Mouse (Mus musculus): Measurements from ENCODE around the gene Scamp3.
A peak's percentile ranks its signal among the peaks of the same experiment; 100 is the strongest.

Scamp3 gene

DNA sequence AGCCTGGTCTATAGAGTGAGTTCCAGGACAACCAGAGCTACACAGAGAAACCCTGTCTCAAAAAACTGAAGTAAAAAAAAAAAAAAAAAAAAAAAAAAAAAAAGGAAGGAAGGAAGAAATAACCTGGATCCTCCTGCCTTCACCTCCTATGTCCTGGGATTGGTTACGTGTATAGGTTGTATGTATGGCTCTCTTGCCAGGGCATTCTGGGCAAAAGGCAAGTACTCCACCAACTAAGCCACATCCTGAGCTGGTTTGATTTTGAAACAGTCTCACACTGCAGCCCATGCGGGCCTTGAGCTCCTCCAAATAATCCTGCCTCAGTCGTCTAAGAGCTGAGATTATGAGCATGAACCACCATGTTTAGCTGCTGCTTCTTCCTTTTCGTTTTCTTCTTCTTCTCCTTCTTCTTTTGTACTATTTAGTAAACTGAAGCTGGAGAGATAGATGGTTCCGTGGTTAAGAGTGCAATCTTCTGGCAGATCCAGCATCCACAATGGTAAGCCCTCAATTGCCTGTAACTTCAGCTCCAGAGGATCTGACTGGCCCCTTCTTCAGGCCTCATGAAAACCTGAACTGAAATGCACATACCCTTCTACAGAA lies 13.5 kb upstream of the Scamp3 start:
- no peak for DNase-seq (ENCODE audit: low spot score)

DNA sequence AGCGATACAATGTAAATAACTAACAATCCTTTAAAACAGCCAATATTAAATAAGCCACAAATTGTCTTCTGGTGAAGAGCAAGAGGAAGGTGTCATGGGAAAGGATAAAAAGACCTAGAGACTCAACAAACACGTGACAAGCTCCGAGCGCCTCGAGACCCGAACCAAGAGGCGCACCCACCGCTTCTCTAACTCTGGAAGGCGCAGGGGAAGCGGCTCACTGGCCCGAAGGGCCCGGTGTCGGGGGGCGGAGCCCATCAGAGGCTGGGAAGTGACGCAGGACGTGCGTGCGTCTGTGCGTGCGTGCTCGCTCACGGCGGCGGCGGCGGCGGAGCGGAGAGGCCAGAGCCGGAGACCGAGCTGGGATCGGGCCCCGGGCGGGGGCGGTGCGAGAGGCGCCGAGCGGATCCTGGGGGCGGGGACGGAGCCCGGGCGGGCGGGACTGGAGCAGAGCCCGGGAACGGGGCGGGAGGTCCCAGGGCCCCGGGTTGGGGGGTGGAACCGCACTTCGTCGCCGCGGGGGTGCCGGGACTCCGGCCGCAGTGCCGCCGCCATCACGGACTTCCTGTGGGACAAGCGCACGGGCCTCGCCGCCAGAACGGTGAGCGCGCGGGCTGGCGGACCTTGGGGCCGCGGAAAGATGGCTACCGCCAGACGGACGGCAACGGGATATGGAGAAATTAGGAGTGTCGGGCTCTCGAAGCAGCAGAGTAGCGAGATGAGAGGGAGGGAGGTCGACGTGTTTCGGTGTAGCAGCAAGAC lies 12.6 kb upstream of the Scamp3 start, which contains the start of gene Clk2:
Clk2 (plus strand) TSS at position 290 of the 762 bp plus-strand sequence.
- peak; percentile 96 for DNase-seq (ENCODE audit: low spot score)

DNA sequence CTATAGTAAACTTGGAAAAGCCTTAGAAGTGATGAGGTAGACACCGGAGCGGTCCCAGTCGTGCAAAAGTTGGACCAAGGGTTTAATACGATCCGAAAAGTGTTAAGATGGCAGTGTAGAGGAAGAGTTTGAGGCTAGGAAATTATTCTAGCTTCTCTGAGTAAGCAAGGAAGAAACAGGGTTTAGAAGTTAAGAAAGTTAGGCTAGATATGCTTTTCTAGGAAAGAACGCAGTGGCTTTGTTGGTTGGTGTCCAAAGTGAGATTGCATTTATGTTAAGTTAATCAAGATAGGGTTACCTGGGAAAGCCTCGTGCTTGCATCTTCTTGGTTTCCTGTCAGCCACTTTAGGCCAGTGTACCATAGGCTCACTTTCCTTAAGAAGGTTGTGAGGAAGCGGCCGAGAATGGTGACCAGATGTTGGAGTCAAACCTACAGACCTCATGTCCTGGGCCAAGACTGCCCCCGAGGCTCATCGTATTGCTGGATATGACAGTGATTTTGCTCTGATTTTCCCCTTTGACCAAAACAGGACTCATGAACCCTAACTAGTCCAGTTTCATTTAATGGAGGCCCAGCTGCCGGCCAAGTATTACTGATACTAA lies 11.9 kb upstream of the Scamp3 start:
- no peak for DNase-seq (ENCODE audit: low spot score)

DNA sequence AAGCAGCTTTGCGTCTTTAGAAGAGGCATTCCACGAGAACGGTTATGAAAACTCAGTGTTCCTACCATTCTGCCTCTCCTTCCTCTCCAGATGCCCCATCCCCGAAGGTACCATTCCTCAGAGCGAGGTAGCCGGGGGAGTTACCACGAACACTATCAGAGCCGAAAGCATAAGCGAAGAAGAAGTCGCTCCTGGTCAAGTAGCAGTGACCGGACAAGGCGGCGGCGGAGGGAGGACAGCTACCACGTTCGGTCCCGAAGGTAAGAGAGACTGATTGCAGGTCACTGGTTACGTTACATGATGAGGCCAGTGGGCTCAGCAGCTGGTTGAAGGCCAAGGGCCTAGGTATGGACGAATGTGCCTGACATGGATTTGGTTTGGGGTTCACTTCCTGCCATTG lies 10.3 kb upstream of the Scamp3 start:
- DNase-seq (ENCODE audit: low spot score): no peak

DNA sequence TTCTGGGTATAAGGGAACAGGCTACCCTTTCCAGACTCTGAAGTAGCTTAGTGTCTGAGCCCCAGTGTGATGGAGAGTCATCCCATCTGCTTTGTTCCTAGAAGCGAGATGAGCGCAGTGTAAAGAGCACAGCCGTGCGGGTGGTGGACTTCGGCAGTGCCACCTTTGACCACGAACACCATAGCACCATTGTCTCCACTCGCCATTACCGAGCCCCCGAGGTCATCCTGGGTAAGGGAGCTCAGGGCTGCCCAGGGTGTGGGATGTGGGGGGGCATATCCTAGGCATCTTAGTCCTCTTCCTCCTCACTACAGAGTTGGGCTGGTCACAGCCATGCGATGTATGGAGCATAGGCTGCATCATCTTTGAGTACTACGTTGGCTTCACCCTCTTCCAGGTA lies 2.4 kb upstream of the Scamp3 start:
- DNase-seq (ENCODE audit: low spot score): no peak

DNA sequence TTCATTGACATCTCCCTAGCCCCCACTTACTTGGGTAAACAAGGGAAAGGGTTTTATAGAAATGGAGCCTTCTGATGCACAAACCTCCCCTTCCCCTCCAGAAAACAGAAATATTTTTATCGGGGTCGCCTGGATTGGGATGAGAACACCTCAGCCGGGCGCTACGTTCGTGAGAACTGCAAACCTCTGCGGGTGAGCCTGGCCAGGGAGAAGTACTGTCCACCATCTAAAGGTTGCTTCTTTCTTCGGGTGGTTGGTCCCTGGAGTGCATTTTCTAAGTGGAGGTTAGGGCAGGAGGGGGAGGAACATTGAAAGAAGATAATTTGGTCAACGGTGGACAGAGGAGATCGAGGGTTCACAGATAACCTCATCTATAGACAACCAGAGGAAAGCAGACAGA lies 1.7 kb upstream of the Scamp3 start:
- DNase-seq (ENCODE audit: low spot score): no peak

DNA sequence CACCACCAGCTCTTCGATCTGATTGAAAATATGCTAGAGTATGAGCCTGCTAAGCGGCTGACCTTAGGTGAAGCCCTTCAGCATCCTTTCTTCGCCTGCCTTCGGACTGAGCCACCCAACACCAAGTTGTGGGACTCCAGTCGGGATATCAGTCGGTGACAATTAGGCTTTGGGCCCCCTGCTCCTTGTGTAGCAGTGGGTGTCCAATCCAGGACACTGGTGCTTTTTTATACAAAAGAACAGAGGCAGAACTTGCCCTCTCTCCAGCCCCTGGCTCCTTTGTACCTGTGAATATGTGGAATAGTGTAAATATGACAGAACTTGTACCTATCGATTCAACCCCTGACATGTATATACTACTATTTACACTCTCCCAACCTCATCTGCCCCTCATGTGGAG lies 852 bp upstream of the Scamp3 start:
- DNase-seq (ENCODE audit: low spot score): no peak

DNA sequence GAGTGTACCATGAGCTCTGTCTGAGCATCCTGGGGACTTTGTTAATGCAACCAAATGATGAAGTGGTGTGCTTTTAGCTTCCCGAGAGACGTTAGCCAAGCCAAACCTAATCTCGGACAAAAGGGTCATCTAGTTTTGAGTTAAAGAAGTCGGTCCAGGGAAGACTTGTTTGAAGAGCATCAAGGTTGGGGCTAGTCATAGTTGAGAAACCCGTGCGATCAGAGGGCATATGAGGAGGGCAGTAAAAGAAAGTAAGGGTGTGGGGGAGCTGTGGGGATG lies 773 bp downstream of the Scamp3 start:
- no peak for DNase-seq (ENCODE audit: low spot score)

DNA sequence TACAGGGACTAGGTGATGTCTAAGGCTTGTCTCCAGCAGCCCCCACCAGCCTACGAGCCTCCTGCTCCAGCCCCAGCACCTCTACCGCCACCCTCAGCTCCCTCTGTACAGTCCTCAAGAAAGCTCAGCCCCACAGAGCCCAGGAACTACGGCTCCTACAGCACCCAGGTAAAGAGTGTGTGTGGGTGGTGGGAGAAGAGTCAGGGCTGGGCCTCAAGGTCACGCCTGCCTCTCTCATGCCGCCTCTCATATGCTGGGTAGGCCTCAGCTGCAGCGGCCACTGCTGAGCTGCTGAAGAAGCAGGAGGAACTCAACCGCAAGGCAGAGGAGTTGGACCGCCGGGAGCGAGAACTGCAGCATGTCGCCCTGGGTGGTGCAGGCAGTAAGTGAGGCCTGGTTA lies 1.8 kb downstream of the Scamp3 start:
- DNase-seq (ENCODE audit: low spot score): no peak

DNA sequence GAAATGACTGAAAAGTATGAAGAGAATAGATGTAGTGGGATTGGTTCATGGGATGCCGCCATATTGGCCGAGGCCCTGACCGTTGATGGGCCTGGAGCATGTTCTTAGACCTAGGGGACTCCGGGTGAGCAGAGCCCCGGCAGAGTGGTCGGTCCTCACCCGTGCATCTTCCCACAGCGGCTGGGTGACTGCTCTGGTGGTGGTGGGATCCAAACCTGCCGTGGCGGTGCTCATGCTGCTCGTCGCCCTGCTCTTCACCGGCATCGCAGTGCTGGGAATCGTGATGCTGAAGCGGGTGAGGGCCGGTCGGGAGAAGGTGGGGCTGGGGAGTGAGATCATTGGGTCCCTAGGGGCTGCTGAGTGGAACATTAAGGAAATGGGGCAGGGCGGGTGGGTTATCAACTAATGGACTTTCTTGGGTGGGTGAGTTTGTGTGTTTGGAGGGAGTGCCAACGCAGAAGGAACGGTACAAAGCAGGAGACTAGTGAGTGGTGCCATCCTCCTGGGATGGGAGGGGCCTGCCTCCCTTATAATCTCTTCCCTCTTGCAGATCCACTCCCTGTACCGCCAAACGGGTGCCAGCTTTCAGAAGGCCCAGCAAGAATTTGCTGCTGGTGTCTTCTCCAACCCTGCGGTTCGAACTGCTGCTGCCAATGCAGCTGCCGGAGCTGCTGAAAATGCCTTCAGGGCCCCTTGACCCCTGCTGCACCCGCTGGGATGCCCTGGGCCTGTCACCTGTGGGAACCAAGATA lies 4.7 kb downstream of the Scamp3 start:
- no peak for DNase-seq (ENCODE audit: low spot score)

DNA sequence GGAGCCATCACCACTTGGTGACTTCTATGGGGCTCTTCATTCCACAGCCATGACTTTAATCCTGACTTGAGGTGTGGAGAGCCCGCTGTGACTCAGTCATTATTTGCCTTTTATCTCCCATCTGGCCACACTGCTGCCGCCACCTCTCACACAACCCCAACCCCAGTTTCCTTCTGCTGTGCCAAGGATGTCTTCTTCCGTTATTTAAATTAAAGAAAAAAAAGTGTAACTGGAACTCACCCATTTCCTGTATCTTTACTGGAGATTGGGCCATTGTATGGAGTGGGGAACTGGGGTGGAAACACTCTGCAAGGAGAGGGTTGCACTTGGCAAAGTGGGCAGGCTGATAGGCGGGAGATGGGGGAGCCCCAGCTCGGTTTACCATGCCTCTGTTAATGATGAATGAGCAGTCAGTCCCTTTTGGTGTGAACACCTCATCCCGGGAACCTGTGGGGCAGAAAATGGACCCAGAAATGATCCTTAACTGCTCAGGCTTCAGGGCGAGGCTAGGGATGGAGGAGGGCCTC lies 5.3 kb downstream of the Scamp3 start:
- no peak for DNase-seq (ENCODE audit: low spot score)

DNA sequence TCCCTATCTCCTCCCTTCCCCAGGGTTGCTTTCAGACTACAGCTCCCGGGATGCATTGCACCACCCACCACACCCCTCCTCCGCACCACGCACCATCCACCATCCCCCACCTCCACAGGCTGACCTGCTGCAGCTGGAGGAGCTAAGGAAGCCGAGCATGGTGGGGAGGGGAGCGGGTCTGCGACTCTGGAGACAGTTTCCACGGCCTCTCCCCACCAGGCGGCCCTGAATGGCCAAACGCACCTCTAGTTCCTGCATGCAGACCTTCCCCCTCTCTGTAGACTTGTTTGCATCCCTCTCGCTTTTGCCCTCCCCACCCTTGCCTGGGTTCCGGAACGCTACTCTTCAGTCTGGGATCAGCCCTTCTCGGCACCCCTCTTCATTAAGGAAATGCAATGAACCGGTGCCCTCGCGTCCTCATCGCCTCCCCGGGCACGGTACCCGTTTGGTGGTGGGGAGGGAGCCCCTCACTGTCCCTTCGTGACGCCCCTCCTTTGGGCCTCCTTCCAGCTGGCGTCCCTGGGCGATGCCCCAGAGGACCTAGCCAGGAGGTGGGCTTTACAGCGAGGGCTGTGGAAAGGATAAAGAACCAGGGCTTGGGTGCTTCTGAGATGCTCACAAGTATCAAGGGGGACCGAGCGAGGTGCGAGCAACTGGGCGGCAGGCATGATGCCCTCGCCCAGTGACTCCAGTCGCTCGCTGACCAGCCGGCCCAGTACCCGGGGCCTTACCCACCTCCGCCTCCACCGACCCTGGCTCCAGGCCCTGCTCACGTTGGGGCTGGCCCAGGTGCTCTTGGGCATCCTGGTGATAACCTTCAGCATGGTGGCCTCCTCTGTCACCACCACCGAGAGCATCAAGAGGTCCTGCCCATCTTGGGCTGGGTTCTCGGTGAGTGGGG lies 6.0 kb downstream of the Scamp3 start, which contains the start of gene Fam189b:
Fam189b (plus strand) TSS at position 86 of the 901 bp plus-strand sequence.
- DNase-seq (ENCODE audit: low spot score): peak; percentile 91

DNA sequence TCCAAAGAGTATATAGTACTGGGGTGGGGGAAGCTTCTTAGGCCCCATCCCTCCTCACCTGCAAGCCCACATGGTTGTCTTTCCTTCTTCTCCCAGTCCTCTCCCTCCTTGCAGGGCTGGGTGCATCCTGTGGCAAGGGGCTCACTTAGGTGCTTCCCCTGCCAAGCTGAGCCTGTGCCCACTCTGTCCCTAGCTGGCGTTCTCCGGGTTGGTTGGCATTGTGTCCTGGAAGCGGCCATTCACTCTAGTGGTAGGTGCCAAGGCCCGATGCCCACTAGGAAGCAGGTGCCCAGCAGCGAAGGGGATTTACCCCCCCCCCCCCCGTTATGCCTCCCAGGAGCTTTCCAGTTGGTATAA lies 6.7 kb downstream of the Scamp3 start:
- no peak for DNase-seq (ENCODE audit: low spot score)

DNA sequence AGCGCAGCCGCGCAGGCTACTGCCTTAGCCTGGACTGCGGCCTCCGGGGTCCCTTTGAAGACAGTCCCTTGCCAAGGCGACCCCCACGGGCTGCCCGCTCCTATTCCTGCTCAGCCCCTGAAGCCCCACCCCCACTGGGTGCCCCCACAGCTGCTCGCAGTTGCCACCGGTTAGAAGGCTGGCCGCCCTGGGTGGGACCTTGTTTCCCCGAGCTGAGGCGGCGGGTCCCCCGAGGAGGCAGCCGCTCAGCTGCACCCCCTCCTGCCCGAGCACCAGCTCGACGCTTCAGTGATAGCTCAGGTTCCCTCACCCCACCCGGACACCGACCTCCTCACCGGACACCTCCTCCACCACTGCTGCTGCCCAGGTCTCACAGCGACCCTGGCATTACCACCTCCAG lies 9.9 kb downstream of the Scamp3 start:
- no peak for DNase-seq (ENCODE audit: low spot score)

DNA sequence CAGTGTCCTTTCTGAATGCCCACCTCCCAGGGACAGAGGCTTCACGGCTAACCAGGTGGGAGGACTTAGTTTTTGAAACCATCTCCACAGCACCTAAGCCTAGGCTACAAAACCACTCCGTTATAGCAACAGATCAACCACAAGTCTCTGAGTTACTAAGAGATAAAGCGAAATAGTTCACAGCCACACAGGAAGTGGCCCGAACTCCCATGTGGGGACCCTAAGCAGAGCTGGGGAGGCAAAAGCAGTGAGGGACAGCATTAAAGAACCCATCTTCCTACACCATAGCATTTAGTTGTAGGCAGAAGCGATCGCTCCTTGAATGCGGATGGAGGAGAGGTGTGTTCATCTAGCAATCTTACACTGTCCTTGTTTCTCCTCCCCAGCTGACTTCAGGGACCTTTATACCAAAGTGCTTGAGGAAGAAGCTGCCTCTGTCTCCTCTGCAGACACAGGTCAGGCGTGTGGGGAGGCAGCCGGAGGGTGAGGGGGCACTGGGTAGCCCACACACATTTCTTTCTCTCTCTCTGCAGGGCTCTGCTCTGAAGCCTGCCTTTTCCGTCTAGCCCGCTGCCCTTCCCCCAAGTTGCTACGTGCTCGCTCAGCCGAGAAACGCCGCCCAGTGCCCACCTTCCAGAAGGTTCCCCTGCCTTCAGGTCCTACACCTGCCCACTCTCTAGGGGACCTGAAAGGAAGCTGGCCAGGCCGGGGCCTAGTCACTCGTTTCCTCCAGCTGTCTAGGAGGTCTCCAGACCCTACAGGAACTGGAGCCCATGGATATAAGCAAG lies 10.6 kb downstream of the Scamp3 start:
- no peak for DNase-seq (ENCODE audit: low spot score)

DNA sequence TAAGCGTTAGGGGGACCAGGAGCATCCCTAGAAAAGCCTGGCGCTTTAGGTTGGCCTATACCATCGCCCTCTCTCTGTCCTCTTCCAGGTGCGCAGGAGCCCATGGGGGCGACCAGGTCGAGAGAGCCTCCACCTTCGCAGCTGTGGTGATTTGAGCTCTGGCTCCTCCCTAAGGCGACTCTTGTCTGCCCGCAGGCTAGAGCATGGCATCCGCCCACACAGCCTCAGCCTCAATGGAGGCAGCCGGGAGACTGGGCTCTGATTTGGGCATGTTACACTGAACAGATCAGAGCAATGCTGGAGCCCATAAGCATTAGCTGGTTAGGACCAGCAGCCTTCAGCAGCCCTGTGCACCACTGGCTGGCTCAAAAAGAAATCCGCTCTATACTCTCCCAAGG lies 11.2 kb downstream of the Scamp3 start:
- DNase-seq (ENCODE audit: low spot score): no peak

DNA sequence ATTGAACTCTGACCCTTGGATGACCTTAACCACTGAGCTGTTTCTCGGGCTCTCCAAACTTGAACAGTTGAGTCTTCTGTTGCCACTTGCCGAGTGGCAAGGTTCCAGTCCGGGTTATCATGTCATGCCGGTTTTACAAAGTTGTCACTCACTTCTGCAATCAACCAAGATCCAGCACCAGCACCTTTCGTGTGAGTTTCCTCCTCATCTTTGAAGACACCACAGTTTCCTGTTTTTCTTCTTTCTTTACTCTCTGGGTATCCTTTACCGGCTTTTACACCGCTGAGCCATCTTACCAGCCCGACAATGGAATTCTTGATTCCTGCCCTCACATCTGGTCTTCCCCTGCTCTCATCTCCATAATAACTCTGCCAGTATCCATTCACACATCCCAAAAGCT lies 13.2 kb downstream of the Scamp3 start:
- no peak for DNase-seq (ENCODE audit: low spot score)

DNA sequence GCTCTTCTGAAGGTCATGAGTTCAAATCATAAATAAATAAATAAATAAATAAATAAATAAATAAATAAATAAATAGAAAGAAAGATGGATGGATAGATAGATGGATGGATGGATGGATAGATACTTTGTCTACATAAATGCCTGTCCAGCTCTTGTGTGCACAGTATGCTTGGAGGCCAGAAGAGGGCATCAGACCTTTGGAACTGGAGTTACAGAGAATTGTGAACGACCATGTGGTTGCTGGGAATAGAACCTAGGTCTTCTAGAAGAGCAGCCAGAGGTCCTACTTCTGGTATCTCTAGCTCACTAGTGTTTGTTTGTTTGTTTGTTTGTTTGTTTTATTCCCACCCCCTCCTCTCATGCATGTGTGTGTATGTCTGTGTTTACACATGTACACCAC lies 16.1 kb downstream of the Scamp3 start:
- no peak for DNase-seq (ENCODE audit: low spot score)

DNA sequence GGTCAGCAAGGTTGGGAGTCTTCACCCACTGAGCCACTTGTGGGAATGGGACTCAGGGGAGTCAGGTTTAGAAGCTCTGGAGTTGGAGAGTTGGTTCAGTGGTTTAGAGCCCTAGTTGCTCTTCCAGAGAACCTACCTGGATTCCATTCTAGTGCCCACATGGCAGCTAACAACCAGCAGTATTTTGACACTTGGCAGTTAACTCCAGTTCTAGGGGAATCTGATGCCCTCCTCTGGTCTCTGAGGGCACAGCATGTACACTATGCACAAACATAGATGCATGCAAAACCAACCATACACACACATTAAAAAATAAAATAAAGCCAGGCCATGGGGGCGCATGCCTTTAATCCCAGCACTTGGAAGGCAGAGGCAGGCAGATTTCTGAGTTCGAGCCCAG lies 16.6 kb downstream of the Scamp3 start:
- DNase-seq (ENCODE audit: low spot score): no peak

DNA sequence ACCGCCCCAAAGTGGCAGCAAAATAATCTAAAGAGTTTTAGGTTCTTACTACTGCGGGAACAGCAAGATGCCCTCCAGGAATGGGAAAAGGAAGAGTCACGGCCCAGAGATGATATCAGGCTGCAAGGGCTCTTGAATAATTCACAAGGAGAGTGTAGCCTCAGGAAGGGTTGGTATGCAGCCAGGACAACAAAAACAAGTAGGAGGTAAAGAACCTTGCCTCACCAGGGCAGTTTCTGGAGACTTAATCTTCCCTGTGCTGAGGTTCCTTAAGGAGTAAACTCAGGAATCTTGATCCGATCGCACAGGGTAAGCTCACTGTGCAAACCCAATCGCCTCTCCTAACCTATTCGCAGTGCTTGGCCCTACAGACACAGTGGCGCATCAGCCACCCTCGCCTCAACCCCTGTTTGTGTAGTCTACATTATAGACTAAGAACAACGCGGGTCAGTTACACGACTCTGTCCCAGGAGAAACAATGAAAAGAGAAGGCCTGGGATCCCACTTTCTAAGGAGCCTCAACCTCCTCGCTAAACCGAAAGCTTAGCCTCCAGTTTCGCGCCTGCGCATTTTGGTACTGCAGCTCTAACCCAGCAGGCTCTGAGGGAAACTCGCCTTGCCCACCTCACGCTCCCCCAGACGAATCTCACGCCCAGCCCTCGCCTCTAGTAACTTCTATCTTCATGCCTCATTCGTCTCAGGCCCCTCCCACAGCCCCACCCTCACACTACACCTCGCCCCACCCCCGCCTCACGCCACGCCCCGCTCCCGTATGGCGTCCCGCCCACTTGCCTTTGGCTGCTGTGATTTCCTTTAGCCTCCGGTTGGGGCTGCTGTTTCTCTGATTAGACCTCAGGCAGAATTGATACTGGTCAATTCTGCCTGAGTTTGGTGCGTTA lies 19.0 kb downstream of the Scamp3 start:
- DNase-seq (ENCODE audit: low spot score): peak; percentile 97
